Mouse (Mus musculus): ENCODE results near the gene Rnf20. TPM values are rescaled to one million over a fixed set of nuclear protein-coding genes. Genes with fewer than 3 reads are reported as not detected.

Rnf20 gene
- polyA plus RNA-seq, 1 experiment from 2014 or later, result 63.0 TPM

GRCm38 (mm10) chr4:49632139-49632481 is 304 bp downstream of the Rnf20 start:
- peak overlapping the region; percentile 75 for H3K9ac ChIP-seq (replicated peaks; ENCODE audit: low read depth, low read length)
- peak overlapping the region; percentile 86 for H3K4me3 ChIP-seq (ENCODE audit: low read depth, low read length)
- H3K4me2 ChIP-seq (ENCODE audit: low read depth, low read length), result peak overlapping the region; percentile 78
- 0 out of 2 replicates have a peak, but pooled peaks cover 8% of the 10 kb centered on the region for H3K36me3 ChIP-seq (ENCODE audit: control insufficient read depth, insufficient read depth, low read length)
- H3K27ac ChIP-seq (ENCODE audit: low read depth, low read length), result peak overlapping the region; percentile 87
- peak; percentile 83 for ATAC-seq (ENCODE audit: low read depth)
- WGBS, result under 1% methylated on average over 30 of the region's 30 CpGs
- no peaks in the 10 kb centered on the region for H3K27me3 ChIP-seq (ENCODE audit: control insufficient read depth, insufficient read depth, low read length)
- H3K4me1 ChIP-seq (ENCODE audit: control insufficient read depth, insufficient read depth, low read length), result peaks cover 13% of the 10 kb centered on the region
- no peaks in the 10 kb centered on the region for H3K9me3 ChIP-seq (ENCODE audit: control insufficient read depth, low read length)

GRCm38 (mm10) chr4:49637821-49638220 is 6.0 kb downstream of the Rnf20 start:
- Histone ChIP-seq H3K27ac (ENCODE audit: low read depth, low read length) (no peak overlapping the region), H3K4me1 (ENCODE audit: control insufficient read depth, insufficient read depth, low read length) (peaks cover 13% of the 10 kb centered on the region), H3K9me3 (ENCODE audit: control insufficient read depth, low read length) (no peaks in the 10 kb centered on the region), H3K27me3 (ENCODE audit: control insufficient read depth, insufficient read depth, low read length) (no peaks in the 10 kb centered on the region), H3K4me3 (ENCODE audit: low read depth, low read length) (no peak overlapping the region), H3K4me2 (ENCODE audit: low read depth, low read length) (no peak overlapping the region), H3K9ac (replicated peaks; ENCODE audit: low read depth, low read length) (no peak overlapping the region), H3K36me3 (ENCODE audit: control insufficient read depth, insufficient read depth, low read length) (peaks cover 31% of the 10 kb centered on the region)
- 92% methylated on average over 11 of the region's 11 CpGs for WGBS
- ATAC-seq (ENCODE audit: low read depth), result no peak

- WGBS, result 84% methylated on average over 2 of the region's 2 CpGs
- Histone ChIP-seq H3K27me3 (ENCODE audit: control insufficient read depth, insufficient read depth, low read length) (no peaks in the 10 kb centered on the region), H3K4me3 (ENCODE audit: low read depth, low read length) (no peak overlapping the region), H3K9me3 (ENCODE audit: control insufficient read depth, low read length) (no peaks in the 10 kb centered on the region), H3K27ac (ENCODE audit: low read depth, low read length) (no peak overlapping the region), H3K4me1 (ENCODE audit: control insufficient read depth, insufficient read depth, low read length) (no peaks in the 10 kb centered on the region), H3K4me2 (ENCODE audit: low read depth, low read length) (no peak overlapping the region), H3K36me3 (ENCODE audit: control insufficient read depth, insufficient read depth, low read length) (peaks cover 32% of the 10 kb centered on the region), H3K9ac (replicated peaks; ENCODE audit: low read depth, low read length) (no peak overlapping the region)
- no peak for ATAC-seq (ENCODE audit: low read depth)
Measured at GRCm38 (mm10) chr4:49639913-49640312, 8.1 kb downstream of the Rnf20 start.

GRCm38 (mm10) chr4:49659421-49659820 is 27.6 kb downstream of the Rnf20 start:
- 90% methylated on average over 1 of the region's 1 CpGs for WGBS
- Histone ChIP-seq H3K9ac (replicated peaks; ENCODE audit: low read depth, low read length) (no peak overlapping the region), H3K4me1 (ENCODE audit: control insufficient read depth, insufficient read depth, low read length) (no peaks in the 10 kb centered on the region), H3K27ac (ENCODE audit: low read depth, low read length) (no peak overlapping the region), H3K4me3 (ENCODE audit: low read depth, low read length) (no peak overlapping the region), H3K9me3 (ENCODE audit: control insufficient read depth, low read length) (no peaks in the 10 kb centered on the region), H3K36me3 (ENCODE audit: control insufficient read depth, insufficient read depth, low read length) (peaks cover 33% of the 10 kb centered on the region), H3K27me3 (ENCODE audit: control insufficient read depth, insufficient read depth, low read length) (no peaks in the 10 kb centered on the region), H3K4me2 (ENCODE audit: low read depth, low read length) (no peak overlapping the region)
- no peak for ATAC-seq (ENCODE audit: low read depth)

GRCm38 (mm10) chr4:49661664-49662063 is 29.9 kb downstream of the Rnf20 start:
- Histone ChIP-seq H3K4me3 (ENCODE audit: low read depth, low read length) (no peak overlapping the region), H3K4me2 (ENCODE audit: low read depth, low read length) (no peak overlapping the region), H3K9me3 (ENCODE audit: control insufficient read depth, low read length) (no peaks in the 10 kb centered on the region), H3K9ac (replicated peaks; ENCODE audit: low read depth, low read length) (no peak overlapping the region), H3K27me3 (ENCODE audit: control insufficient read depth, insufficient read depth, low read length) (no peaks in the 10 kb centered on the region), H3K27ac (ENCODE audit: low read depth, low read length) (no peak overlapping the region), H3K36me3 (ENCODE audit: control insufficient read depth, insufficient read depth, low read length) (peaks cover 16% of the 10 kb centered on the region), H3K4me1 (ENCODE audit: control insufficient read depth, insufficient read depth, low read length) (no peaks in the 10 kb centered on the region)
- 97% methylated on average over 9 of the region's 9 CpGs for WGBS
- no peak for ATAC-seq (ENCODE audit: low read depth)

GRCm38 (mm10) chr4:49662231-49662630 is 30.4 kb downstream of the Rnf20 start:
- ATAC-seq (ENCODE audit: low read depth), result no peak
- WGBS, result 94% methylated on average over 4 of the region's 4 CpGs

GRCm38 (mm10) chr4:49664850-49665249 is 33.0 kb downstream of the Rnf20 start:
- no peaks in the 10 kb centered on the region for H3K9me3 ChIP-seq (ENCODE audit: control insufficient read depth, low read length)
- no peak overlapping the region for H3K4me3 ChIP-seq (ENCODE audit: low read depth, low read length)
- no peak overlapping the region for H3K4me2 ChIP-seq (ENCODE audit: low read depth, low read length)
- no peaks in the 10 kb centered on the region for H3K27me3 ChIP-seq (ENCODE audit: control insufficient read depth, insufficient read depth, low read length)
- H3K4me1 ChIP-seq (ENCODE audit: control insufficient read depth, insufficient read depth, low read length), result no peaks in the 10 kb centered on the region
- H3K36me3 ChIP-seq (ENCODE audit: control insufficient read depth, insufficient read depth, low read length), result peaks cover 9% of the 10 kb centered on the region; the same call in 1 of the 2 replicates
- 91% methylated on average over 5 of the region's 5 CpGs for WGBS
- ATAC-seq (ENCODE audit: low read depth), result no peak
- H3K27ac ChIP-seq (ENCODE audit: low read depth, low read length), result no peak overlapping the region
- no peak overlapping the region for H3K9ac ChIP-seq (replicated peaks; ENCODE audit: low read depth, low read length)

More at GRCm38 (mm10) chr4:49662231-49662630, 30.4 kb downstream of the Rnf20 start:
- Histone ChIP-seq H3K9ac (replicated peaks; ENCODE audit: low read depth, low read length) (no peak overlapping the region), H3K4me3 (ENCODE audit: low read depth, low read length) (no peak overlapping the region), H3K4me2 (ENCODE audit: low read depth, low read length) (no peak overlapping the region), H3K4me1 (ENCODE audit: control insufficient read depth, insufficient read depth, low read length) (no peaks in the 10 kb centered on the region), H3K9me3 (ENCODE audit: control insufficient read depth, low read length) (no peaks in the 10 kb centered on the region), H3K36me3 (ENCODE audit: control insufficient read depth, insufficient read depth, low read length) (peaks cover 12% of the 10 kb centered on the region; the same call in 1 of the 2 replicates), H3K27me3 (ENCODE audit: control insufficient read depth, insufficient read depth, low read length) (no peaks in the 10 kb centered on the region), H3K27ac (ENCODE audit: low read depth, low read length) (no peak overlapping the region)

- Histone ChIP-seq H3K36me3 (ENCODE audit: control insufficient read depth, insufficient read depth, low read length) (no peaks in the 10 kb centered on the region), H3K4me3 (ENCODE audit: low read depth, low read length) (no peak overlapping the region), H3K27me3 (ENCODE audit: control insufficient read depth, insufficient read depth, low read length) (no peaks in the 10 kb centered on the region), H3K9me3 (ENCODE audit: control insufficient read depth, low read length) (no peaks in the 10 kb centered on the region), H3K4me2 (ENCODE audit: low read depth, low read length) (no peak overlapping the region), H3K27ac (ENCODE audit: low read depth, low read length) (no peak overlapping the region), H3K9ac (replicated peaks; ENCODE audit: low read depth, low read length) (no peak overlapping the region), H3K4me1 (ENCODE audit: control insufficient read depth, insufficient read depth, low read length) (no peaks in the 10 kb centered on the region)
- no peak for ATAC-seq (ENCODE audit: low read depth)
- 89% methylated on average over 6 of the region's 6 CpGs for WGBS
Measured at GRCm38 (mm10) chr4:49676071-49676470, 44.3 kb downstream of the Rnf20 start.

GRCm38 (mm10) chr4:49676790-49677189 is 45.0 kb downstream of the Rnf20 start:
- Histone ChIP-seq H3K4me1 (ENCODE audit: control insufficient read depth, insufficient read depth, low read length) (no peaks in the 10 kb centered on the region), H3K27me3 (ENCODE audit: control insufficient read depth, insufficient read depth, low read length) (no peaks in the 10 kb centered on the region), H3K9me3 (ENCODE audit: control insufficient read depth, low read length) (no peaks in the 10 kb centered on the region), H3K4me3 (ENCODE audit: low read depth, low read length) (no peak overlapping the region), H3K36me3 (ENCODE audit: control insufficient read depth, insufficient read depth, low read length) (no peaks in the 10 kb centered on the region), H3K4me2 (ENCODE audit: low read depth, low read length) (no peak overlapping the region), H3K9ac (replicated peaks; ENCODE audit: low read depth, low read length) (no peak overlapping the region), H3K27ac (ENCODE audit: low read depth, low read length) (no peak overlapping the region)
- 82% methylated on average over 7 of the region's 7 CpGs for WGBS
- no peak for ATAC-seq (ENCODE audit: low read depth)
